ENCODE assay signal across 23 mouse cellular contexts in the genomic region with DNA sequence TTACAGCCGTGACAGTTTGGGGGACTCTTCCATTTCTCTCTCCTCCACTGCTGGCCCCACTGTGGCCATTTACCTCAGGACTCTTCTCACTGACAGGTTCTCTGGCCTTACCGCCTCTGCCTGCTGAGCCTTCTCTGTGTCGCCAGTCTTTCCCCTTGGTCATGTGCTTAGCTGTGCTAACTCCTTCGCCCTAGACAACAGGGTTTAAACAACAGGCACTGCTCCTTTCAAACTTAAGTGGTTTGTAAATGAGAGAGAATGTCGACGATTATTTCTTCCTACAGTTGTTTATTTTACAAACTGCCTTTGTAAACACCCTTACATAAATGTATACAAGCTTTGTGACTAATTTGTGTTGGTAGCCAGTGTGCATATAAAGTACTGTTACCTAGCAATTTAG. TPM values are rescaled to one million over a fixed set of nuclear protein-coding genes. Genes with fewer than 3 reads are reported as not detected.
DNase-seq lines count a peak whose midpoint lies in the region; ATAC-seq and TF ChIP-seq lines count a peak whose summit lies in the region.
"Had no signal": no experiment of that assay in that cellular context is flagged by ENCODE, and none has a peak within 500 bp of the region (broad histone marks: within the 10 kb centered on the region; RNA-seq: fewer than 3 reads in every experiment).

No protein-coding gene starts in this region.

- peak; percentile 58 for ATAC-seq in lung, embryonic 14.5 days (ENCODE audit: insufficient read depth)
- ATAC-seq in stomach, embryonic 15.5 days (ENCODE audit: insufficient read depth, low FRiP score, low read depth): no peak
- no peak for ATAC-seq in stomach, postnatal 0 days (ENCODE audit: low FRiP score, low TSS enrichment)
- ATAC-seq: forebrain, embryonic 13.5 days; hindbrain, postnatal 0 days; intestine, embryonic 15.5 days; midbrain, embryonic 16.5 days; Patski had no signal

- no peak for TF ChIP-seq EP300 in stomach, postnatal 0 days (optimal IDR thresholded peaks at IDR 0.05)

- 21% methylated on average over 6 of the region's 6 CpGs for WGBS in lung, embryonic 14.5 days
- WGBS in lung, adult 2 months: 30% methylated on average over 6 of the region's 6 CpGs
- 34% methylated on average over 6 of the region's 6 CpGs for WGBS in stomach, embryonic 15.5 days
- 28% methylated on average over 6 of the region's 6 CpGs for WGBS in stomach, postnatal 0 days

- peak; percentile 21 for DNase-seq in kidney, adult 18-20 months
- no peak for DNase-seq in kidney, adult 8-10 months
- DNase-seq in lung, embryonic 14.5 days: no peak
- DNase-seq in lung, adult 2 months: no peak
- no peak for DNase-seq in stomach, postnatal 0 days (ENCODE audit: low spot score)
- no peak for DNase-seq in cerebellum, postnatal 10 days
- DNase-seq: adrenal gland, postnatal 10 days; cerebellum, adult 8-10 months; cerebellum, postnatal 36 days; gastrocnemius, postnatal 10 days; layer of hippocampus, adult 9-11 months; right cerebral cortex, postnatal 4 days had no signal

- H3K9me3 ChIP-seq in lung, embryonic 14.5 days (ENCODE audit: low read depth, low read length): no peaks in the 10 kb centered on the region
- H3K9me3 ChIP-seq in stomach, embryonic 15.5 days: no peaks in the 10 kb centered on the region
- no peaks in the 10 kb centered on the region for H3K9me3 ChIP-seq in stomach, postnatal 0 days (ENCODE audit: control insufficient read depth, low read length)
- H3K9me3 ChIP-seq: forebrain, embryonic 13.5 days; heart, embryonic 10.5 days; heart, embryonic 15.5 days; hindbrain, embryonic 12.5 days; intestine, embryonic 15.5 days; limb, embryonic 12.5 days had no signal

- no peak overlapping the region for H3K27ac ChIP-seq in lung, embryonic 14.5 days (ENCODE audit: low read depth)
- H3K27ac ChIP-seq in stomach, embryonic 15.5 days: peak overlapping the region; percentile 59; the same call in 1 of the 2 replicates
- H3K27ac ChIP-seq in stomach, postnatal 0 days (replicated peaks): no peak overlapping the region
- H3K27ac ChIP-seq: forebrain, embryonic 13.5 days; heart, embryonic 10.5 days; heart, embryonic 15.5 days; hindbrain, embryonic 12.5 days; hindbrain, postnatal 0 days; intestine, embryonic 15.5 days; limb, embryonic 12.5 days had no signal

- no peak overlapping the region for H3K4me3 ChIP-seq in lung, embryonic 14.5 days (ENCODE audit: low read depth, low read length)
- no peak overlapping the region for H3K4me3 ChIP-seq in lung, adult 2 months (replicated peaks; ENCODE audit: extremely low read depth, low read depth, low read length)
- no peak overlapping the region for H3K4me3 ChIP-seq in stomach, embryonic 15.5 days (replicated peaks)
- H3K4me3 ChIP-seq in stomach, postnatal 0 days (ENCODE audit: low read depth, low read length): no peak overlapping the region
- H3K4me3 ChIP-seq: forebrain, embryonic 13.5 days; heart, embryonic 10.5 days; heart, embryonic 15.5 days; hindbrain, embryonic 12.5 days; intestine, embryonic 15.5 days; limb, embryonic 12.5 days had no signal

- no peaks in the 10 kb centered on the region for H3K36me3 ChIP-seq in lung, embryonic 14.5 days (ENCODE audit: insufficient read depth)
- H3K36me3 ChIP-seq in stomach, embryonic 15.5 days: no peaks in the 10 kb centered on the region
- no peaks in the 10 kb centered on the region for H3K36me3 ChIP-seq in stomach, postnatal 0 days (ENCODE audit: control insufficient read depth, insufficient read depth, low read length)
- H3K36me3 ChIP-seq: heart, embryonic 10.5 days; heart, embryonic 15.5 days; hindbrain, embryonic 12.5 days; intestine, embryonic 15.5 days; limb, embryonic 12.5 days had no signal

- H3K4me2 ChIP-seq in lung, embryonic 14.5 days: no peak overlapping the region
- no peak overlapping the region for H3K4me2 ChIP-seq in stomach, embryonic 15.5 days
- no peak overlapping the region for H3K4me2 ChIP-seq in stomach, postnatal 0 days (replicated peaks; ENCODE audit: low read depth)
- H3K4me2 ChIP-seq: forebrain, embryonic 13.5 days; heart, embryonic 15.5 days; hindbrain, embryonic 12.5 days; intestine, embryonic 15.5 days; limb, embryonic 12.5 days; midbrain, embryonic 11.5 days had no signal

- H3K9ac ChIP-seq in lung, embryonic 14.5 days: no peak overlapping the region
- no peak overlapping the region for H3K9ac ChIP-seq in stomach, embryonic 15.5 days
- H3K9ac ChIP-seq in stomach, postnatal 0 days (ENCODE audit: low read length): no peak overlapping the region
- H3K9ac ChIP-seq: forebrain, embryonic 13.5 days; heart, embryonic 15.5 days; hindbrain, embryonic 12.5 days; intestine, embryonic 15.5 days; limb, embryonic 12.5 days had no signal

- TF ChIP-seq CTCF in lung, embryonic 14.5 days (IDR thresholded peaks at IDR 0.05; ENCODE audit: low read depth): no peak
- TF ChIP-seq CTCF in lung, adult 2 months (IDR thresholded peaks at IDR 0.05; ENCODE audit: insufficient read depth, low read length): no peak
- no peak for TF ChIP-seq CTCF in stomach, postnatal 0 days (IDR thresholded peaks at IDR 0.05; ENCODE audit: low read depth)

- TF ChIP-seq POLR2A in lung, adult 2 months (IDR thresholded peaks at IDR 0.05; ENCODE audit: borderline replicate concordance, extremely low read depth, low read depth, low read length): no peak

- no peaks in the 10 kb centered on the region for H3K27me3 ChIP-seq in lung, embryonic 14.5 days (ENCODE audit: insufficient read depth, low read length)
- H3K27me3 ChIP-seq in stomach, embryonic 15.5 days (replicated peaks): no peaks in the 10 kb centered on the region
- H3K27me3 ChIP-seq in stomach, postnatal 0 days (ENCODE audit: control insufficient read depth, insufficient read depth, low read length): no peaks in the 10 kb centered on the region
- H3K27me3 ChIP-seq: forebrain, embryonic 13.5 days; heart, embryonic 15.5 days; hindbrain, embryonic 12.5 days; intestine, embryonic 15.5 days; limb, embryonic 12.5 days; Patski had no signal

- H3K4me1 ChIP-seq in lung, embryonic 14.5 days (ENCODE audit: insufficient read depth): peaks cover 5% of the 10 kb centered on the region; the same call in 1 of the 2 replicates
- peaks cover 5% of the 10 kb centered on the region for H3K4me1 ChIP-seq in lung, adult 2 months (ENCODE audit: control insufficient read depth, insufficient read depth, low read length)
- peaks cover 12% of the 10 kb centered on the region; the same call in 1 of the 2 replicates for H3K4me1 ChIP-seq in stomach, embryonic 15.5 days
- no peaks in the 10 kb centered on the region for H3K4me1 ChIP-seq in stomach, postnatal 0 days (replicated peaks; ENCODE audit: control insufficient read depth, insufficient read depth)
- H3K4me1 ChIP-seq: forebrain, embryonic 13.5 days; heart, embryonic 15.5 days; hindbrain, embryonic 12.5 days had no signal

RNA-seq across cellular contexts. Expression of a gene that starts 39.0 kb away (rescaled TPM):
- 3.4 and 4.4 TPM in 2 replicates for polyA plus RNA-seq in lung, embryonic 14.5 days (2014; fragmentation: Nextera tagmentation; extraction: Ambion mirVana)
- 19.8 and 25.1 TPM in 2 replicates for polyA plus RNA-seq in lung, adult 2 months (2012; rRNA removed)
- 6.0 and 6.9 TPM in 2 replicates for polyA plus RNA-seq in stomach, embryonic 15.5 days (2015; fragmentation: Nextera tagmentation; extraction: Ambion mirVana)
- polyA plus RNA-seq in stomach, postnatal 0 days (2015; fragmentation: Nextera tagmentation; extraction: Ambion mirVana): 3.3 and 3.4 TPM in 2 replicates
